Mouse (Mus musculus) common myeloid progenitor, adult 5-6 weeks (primary cell): ENCODE results near the gene 9130008F23Rik. TPM values are rescaled to one million over a fixed set of nuclear protein-coding genes. Genes with fewer than 3 reads are reported as not detected.
A peak's percentile ranks its signal among the peaks of the same experiment; 100 is the strongest.

ENCODE experiments used
- ATAC-seq: replicated peaks from 2 replicates; pipeline ENCODE4 v1.8.0; 2016; ENCODE audit warnings: low read depth, mild to moderate bottlenecking, moderate TSS enrichment, inconsistent platforms; ENCODE audit not compliant: poor library complexity, severe bottlenecking
- total RNA-seq: library from RNA; stranded (forward); fragments of 200-1000, 187-1606 nt; gene quantifications from 2 replicates; pipeline ENCODE4 v1.2.3, GENCODE M21; 2017

Gene 9130008F23Rik
- total RNA-seq, 1 experiment from 2014 or later, result 5.7 TPM

- peak; percentile 97 for ATAC-seq
These were observed 43.1 kb downstream of the 9130008F23Rik start for GRCm38 (mm10) chr17:40837308-40837707.

DNA sequence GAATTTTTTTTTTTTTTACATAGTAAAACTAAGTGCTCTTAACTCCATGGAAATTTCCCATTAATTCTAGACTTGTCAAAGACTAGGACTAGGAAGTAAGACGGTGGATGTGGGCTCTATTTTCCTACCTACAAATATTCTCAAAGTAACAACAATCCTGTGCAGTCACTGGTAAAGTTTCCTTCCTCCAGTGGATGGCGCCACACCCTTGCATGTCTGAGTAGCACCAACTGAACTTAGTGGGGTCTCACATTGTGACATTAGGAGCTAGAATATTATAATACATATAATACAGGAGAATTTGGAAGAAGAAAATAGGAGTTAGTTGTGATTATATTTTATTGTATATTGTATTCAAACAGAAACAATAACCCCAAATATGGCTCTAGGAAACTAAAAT, 48.5 kb downstream of the 9130008F23Rik start:
- ATAC-seq, result peak; percentile 72; the same call in 1 of the 2 replicates

Other genes with a start within 250 kb of the 9130008F23Rik start
- gene Esp3, start 248.5 kb downstream of the 9130008F23Rik start, total RNA-seq, result not detected in 2 replicates
- gene Esp1, start 153.4 kb downstream of the 9130008F23Rik start, total RNA-seq, result not detected in 2 replicates
- not detected in 2 replicates for gene Crisp2, start 73.6 kb downstream of the 9130008F23Rik start, total RNA-seq
- gene Rhag, start 69.4 kb downstream of the 9130008F23Rik start, total RNA-seq, result 29.7 and 30.5 TPM in 2 replicates
- not detected in 2 replicates for gene Glyatl3, start 33.8 kb upstream of the 9130008F23Rik start, total RNA-seq
- 30.6 and 31.2 TPM in 2 replicates for gene Mut, start 54.1 kb upstream of the 9130008F23Rik start, total RNA-seq
- gene Cenpq, start 54.5 kb upstream of the 9130008F23Rik start, total RNA-seq, result 59.5 and 60.1 TPM in 2 replicates